Mouse (Mus musculus): ENCODE measurements around the gene Zbtb46. TPM values are rescaled to one million over a fixed set of nuclear protein-coding genes. Genes with fewer than 3 reads are reported as not detected.

Zbtb46 gene
- polyA plus RNA-seq, 1 experiment from 2014 or later = 7.6 TPM

DNA sequence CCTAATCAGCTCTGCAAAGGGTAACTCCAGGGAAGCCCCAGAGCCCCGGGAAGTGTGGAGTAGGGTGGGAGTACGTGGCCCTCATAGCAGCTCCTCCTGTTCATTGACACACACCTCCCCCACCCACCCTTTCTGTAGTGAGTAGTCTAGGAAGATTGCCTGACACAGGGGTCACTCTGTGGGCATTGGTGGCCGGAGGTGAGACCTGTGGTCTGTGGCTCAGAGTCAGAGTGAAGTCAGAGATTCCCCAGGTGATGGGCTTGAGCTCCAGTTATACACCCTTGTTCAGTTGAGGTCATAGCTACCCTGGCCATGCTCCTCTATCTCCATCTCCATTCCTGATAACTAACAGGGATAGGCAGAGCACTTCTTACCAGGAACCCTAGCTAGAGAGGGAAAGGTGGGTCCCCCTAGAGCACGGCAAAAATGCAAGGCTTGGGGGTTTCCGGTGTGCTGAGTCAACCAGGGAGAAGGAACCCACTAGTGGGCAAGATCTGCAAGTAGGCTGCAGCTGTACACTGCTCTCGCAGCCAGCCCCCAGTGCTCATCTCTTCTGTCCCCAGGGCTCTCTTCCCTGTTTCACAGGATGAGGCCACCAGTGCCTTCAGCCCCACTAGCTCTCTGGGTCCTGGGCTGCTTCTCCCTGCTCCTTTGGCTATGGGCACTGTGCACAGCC is 77.5 kb downstream of the Zbtb46 start:
- Histone ChIP-seq H3K27ac (ENCODE audit: low read depth, low read length) (no peak overlapping the region), H3K9ac (ENCODE audit: low read length) (no peak overlapping the region), H3K27me3 (replicated peaks; ENCODE audit: control insufficient read depth, insufficient read depth, low read length) (no peaks in the 10 kb centered on the region), H3K9me3 (replicated peaks; ENCODE audit: control insufficient read depth, low read length) (no peaks in the 10 kb centered on the region), H3K4me1 (ENCODE audit: control insufficient read depth, insufficient read depth, low read length) (no peaks in the 10 kb centered on the region), H3K36me3 (ENCODE audit: control insufficient read depth, insufficient read depth, low read length) (peaks cover 77% of the 10 kb centered on the region), H3K4me3 (ENCODE audit: low read depth, low read length) (no peak overlapping the region), H3K4me2 (ENCODE audit: low read length) (no peak overlapping the region)
- DNase-seq (ENCODE audit: low spot score) = no peak
- ATAC-seq = no peak
- WGBS = 90% methylated on average over 6 of the region's 6 CpGs

DNA sequence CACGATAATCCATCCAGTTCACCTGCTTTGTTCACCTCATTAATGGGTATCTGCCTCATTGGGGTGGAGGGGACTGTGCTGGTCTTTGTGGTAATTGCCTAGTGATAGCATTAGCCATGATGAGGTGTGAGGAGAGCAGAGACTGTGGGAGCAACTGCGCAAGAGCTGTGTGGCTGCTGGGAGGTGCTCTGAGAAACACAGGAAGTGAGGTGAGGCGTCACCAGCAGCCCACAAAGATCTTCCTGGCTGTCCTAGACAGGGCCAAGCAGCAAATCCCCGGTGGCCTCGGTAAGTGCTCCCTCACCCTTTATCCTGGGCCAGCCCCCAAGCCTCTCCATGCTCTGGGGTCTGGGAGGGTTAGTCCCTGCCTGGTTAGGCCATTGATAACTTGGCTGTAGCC is 78.1 kb downstream of the Zbtb46 start:
- H3K36me3 ChIP-seq (ENCODE audit: control insufficient read depth, insufficient read depth, low read length) = peaks cover 72% of the 10 kb centered on the region
- WGBS = 86% methylated on average over 5 of the region's 5 CpGs
- ATAC-seq = no peak

DNA sequence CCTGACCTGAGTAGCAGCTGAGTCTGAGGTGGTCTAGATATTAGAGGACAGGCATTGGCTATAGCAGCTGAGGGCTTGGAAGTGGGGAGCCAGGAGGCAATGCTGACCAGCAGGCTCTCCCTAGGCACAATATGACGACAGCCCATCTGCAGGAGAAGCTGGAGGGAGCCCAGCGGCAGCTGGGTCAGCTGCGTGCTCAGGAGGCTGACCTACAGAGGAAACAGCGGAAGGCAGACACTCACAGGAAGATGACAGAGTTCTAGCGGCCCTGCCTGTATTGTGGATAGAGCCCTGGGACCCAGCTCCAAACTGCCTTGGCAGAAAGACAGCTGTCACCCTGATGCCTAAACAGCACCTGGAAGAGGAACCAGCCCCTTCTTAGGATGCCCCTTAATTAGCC is 79.0 kb downstream of the Zbtb46 start:
- no peaks in the 10 kb centered on the region for H3K4me1 ChIP-seq (ENCODE audit: control insufficient read depth, insufficient read depth, low read length)
- H3K9ac ChIP-seq (ENCODE audit: low read length) = no peak overlapping the region
- H3K4me3 ChIP-seq (ENCODE audit: low read depth, low read length) = no peak overlapping the region
- H3K36me3 ChIP-seq (ENCODE audit: control insufficient read depth, insufficient read depth, low read length) = peaks cover 64% of the 10 kb centered on the region
- WGBS = 90% methylated on average over 5 of the region's 5 CpGs
- H3K4me2 ChIP-seq (ENCODE audit: low read length) = no peak overlapping the region
- no peak for DNase-seq (ENCODE audit: low spot score)
- no peak for ATAC-seq
- no peak overlapping the region for H3K27ac ChIP-seq (ENCODE audit: low read depth, low read length)
- no peaks in the 10 kb centered on the region for H3K9me3 ChIP-seq (replicated peaks; ENCODE audit: control insufficient read depth, low read length)
- H3K27me3 ChIP-seq (replicated peaks; ENCODE audit: control insufficient read depth, insufficient read depth, low read length) = no peaks in the 10 kb centered on the region

More for the DNA sequence above, 78.1 kb downstream of the Zbtb46 start:
- no peaks in the 10 kb centered on the region for H3K4me1 ChIP-seq (ENCODE audit: control insufficient read depth, insufficient read depth, low read length)
- DNase-seq (ENCODE audit: low spot score) = no peak
- no peak overlapping the region for H3K9ac ChIP-seq (ENCODE audit: low read length)
- H3K4me2 ChIP-seq (ENCODE audit: low read length) = no peak overlapping the region
- H3K4me3 ChIP-seq (ENCODE audit: low read depth, low read length) = no peak overlapping the region
- no peaks in the 10 kb centered on the region for H3K9me3 ChIP-seq (replicated peaks; ENCODE audit: control insufficient read depth, low read length)
- H3K27me3 ChIP-seq (replicated peaks; ENCODE audit: control insufficient read depth, insufficient read depth, low read length) = no peaks in the 10 kb centered on the region
- no peak overlapping the region for H3K27ac ChIP-seq (ENCODE audit: low read depth, low read length)

DNA sequence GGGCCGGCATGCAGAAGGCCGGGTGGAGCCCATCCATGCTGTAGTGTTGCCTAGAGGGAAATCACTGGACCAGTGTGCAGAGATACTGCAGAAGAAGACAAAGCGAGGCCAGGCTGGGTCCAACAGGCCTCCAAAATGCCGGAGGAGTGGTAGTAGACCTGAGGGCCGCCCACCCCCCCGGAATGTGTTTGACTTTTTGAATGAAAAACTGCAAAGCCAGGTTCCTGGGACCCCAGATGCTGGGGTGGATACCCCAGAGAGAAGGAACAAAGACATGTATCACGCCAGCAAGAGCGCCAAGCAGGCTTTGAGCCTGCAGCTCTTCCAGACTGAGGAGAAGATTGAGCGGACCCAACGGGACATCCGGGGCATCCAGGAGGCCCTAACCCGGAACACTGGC is 79.4 kb downstream of the Zbtb46 start, which contains the start of gene Lime1:
Gene Lime1, plus strand, starts transcription at position 301 of the 400 bp plus-strand sequence.
- no peak for ATAC-seq
- H3K27ac ChIP-seq (ENCODE audit: low read depth, low read length) = no peak within 1 kb of the TSS
- H3K4me2 ChIP-seq (ENCODE audit: low read length) = no peak within 1 kb of the TSS
- H3K36me3 ChIP-seq (ENCODE audit: control insufficient read depth, insufficient read depth, low read length) = peaks cover 59% of the 10 kb centered on the region
- H3K4me3 ChIP-seq (ENCODE audit: low read depth, low read length) = no peak within 1 kb of the TSS
- 93% methylated on average over 12 of the region's 12 CpGs for whole genome bisulfite sequencing
- no peak for DNase-seq (ENCODE audit: low spot score)
- H3K9ac ChIP-seq (ENCODE audit: low read length) = no peak within 1 kb of the TSS
- no peaks in the 10 kb centered on the region for H3K9me3 ChIP-seq (replicated peaks; ENCODE audit: control insufficient read depth, low read length)
- no peaks in the 10 kb centered on the region for H3K27me3 ChIP-seq (replicated peaks; ENCODE audit: control insufficient read depth, insufficient read depth, low read length)
- H3K4me1 ChIP-seq (ENCODE audit: control insufficient read depth, insufficient read depth, low read length) = no peaks in the 10 kb centered on the region

DNA sequence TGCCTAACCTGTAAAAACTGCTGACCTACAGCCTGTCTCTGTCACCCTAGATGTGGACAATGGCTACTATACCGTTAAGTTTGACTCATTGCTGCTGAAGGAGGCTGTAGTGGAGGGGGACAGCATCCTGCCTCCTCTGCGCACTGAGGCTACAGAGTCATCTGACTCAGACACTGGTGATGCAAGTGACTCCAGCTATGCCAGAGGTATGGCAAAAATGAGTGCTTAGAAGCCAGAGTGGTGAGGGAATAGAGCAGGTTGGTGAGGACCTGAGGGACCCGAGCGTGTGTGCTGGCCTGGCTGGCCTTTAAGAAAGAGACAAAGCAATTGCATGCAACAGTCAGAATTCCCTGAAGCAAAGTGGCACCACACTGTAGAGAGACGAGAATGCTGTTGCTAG is 80.5 kb downstream of the Zbtb46 start:
- Histone ChIP-seq H3K9me3 (replicated peaks; ENCODE audit: control insufficient read depth, low read length) (no peaks in the 10 kb centered on the region), H3K4me1 (ENCODE audit: control insufficient read depth, insufficient read depth, low read length) (no peaks in the 10 kb centered on the region), H3K4me3 (ENCODE audit: low read depth, low read length) (no peak overlapping the region), H3K4me2 (ENCODE audit: low read length) (no peak overlapping the region), H3K27me3 (replicated peaks; ENCODE audit: control insufficient read depth, insufficient read depth, low read length) (no peaks in the 10 kb centered on the region), H3K36me3 (ENCODE audit: control insufficient read depth, insufficient read depth, low read length) (peaks cover 55% of the 10 kb centered on the region), H3K9ac (ENCODE audit: low read length) (no peak overlapping the region), H3K27ac (ENCODE audit: low read depth, low read length) (no peak overlapping the region)
- no peak for ATAC-seq
- 91% methylated on average over 5 of the region's 5 CpGs for WGBS
- no peak for DNase-seq (ENCODE audit: low spot score)

DNA sequence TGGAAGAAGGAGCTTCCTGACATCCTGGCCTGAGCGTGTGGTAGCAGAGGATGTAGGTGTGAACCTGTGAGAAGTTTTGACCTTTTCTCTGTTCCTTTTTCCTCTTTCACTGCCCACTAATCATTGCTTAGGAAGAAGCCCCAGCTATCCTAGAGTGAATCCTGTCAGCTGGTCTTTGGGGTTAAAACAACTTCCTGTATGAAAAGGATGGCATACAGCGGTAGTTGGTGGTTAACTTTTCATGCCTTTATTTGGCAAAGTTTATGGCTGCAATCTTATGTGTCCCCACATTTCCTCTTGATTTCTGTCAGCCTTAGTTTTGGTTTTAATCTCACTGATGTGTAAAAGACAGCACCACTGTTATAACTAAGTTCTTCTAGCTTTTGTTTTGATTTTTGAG is 82.0 kb downstream of the Zbtb46 start:
- Histone ChIP-seq H3K36me3 (ENCODE audit: control insufficient read depth, insufficient read depth, low read length) (peaks cover 40% of the 10 kb centered on the region), H3K4me2 (ENCODE audit: low read length) (no peak overlapping the region), H3K27me3 (replicated peaks; ENCODE audit: control insufficient read depth, insufficient read depth, low read length) (no peaks in the 10 kb centered on the region), H3K9me3 (replicated peaks; ENCODE audit: control insufficient read depth, low read length) (no peaks in the 10 kb centered on the region), H3K27ac (ENCODE audit: low read depth, low read length) (no peak overlapping the region), H3K9ac (ENCODE audit: low read length) (no peak overlapping the region), H3K4me1 (ENCODE audit: control insufficient read depth, insufficient read depth, low read length) (no peaks in the 10 kb centered on the region), H3K4me3 (ENCODE audit: low read depth, low read length) (no peak overlapping the region)
- ATAC-seq (no peak), DNase-seq (ENCODE audit: low spot score) (no peak)
- 91% methylated on average over 2 of the region's 2 CpGs for WGBS

DNA sequence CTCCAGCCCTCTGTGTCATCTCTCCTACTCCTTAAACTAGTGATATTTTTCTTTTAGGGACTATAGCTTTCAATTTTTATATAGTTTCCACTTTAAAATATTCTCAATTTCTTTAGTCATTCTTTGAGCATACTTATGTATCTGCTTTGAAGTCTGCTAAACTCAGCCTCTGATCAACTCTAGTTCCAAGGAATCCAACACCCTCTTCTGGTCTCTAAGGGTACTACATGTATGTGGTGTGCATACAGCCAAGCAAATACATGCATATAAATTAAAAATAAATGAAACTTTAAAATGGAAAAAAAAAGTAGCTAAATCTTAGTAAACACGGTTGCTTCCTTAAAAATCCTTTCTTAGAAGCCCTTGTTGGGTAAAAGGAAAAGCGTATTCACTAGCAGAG is 83.4 kb downstream of the Zbtb46 start:
- DNase-seq (ENCODE audit: low spot score) (peak; percentile 48), ATAC-seq (no peak)
- Histone ChIP-seq H3K9ac (ENCODE audit: low read length) (no peak overlapping the region), H3K27me3 (replicated peaks; ENCODE audit: control insufficient read depth, insufficient read depth, low read length) (no peaks in the 10 kb centered on the region), H3K27ac (ENCODE audit: low read depth, low read length) (no peak overlapping the region), H3K4me1 (ENCODE audit: control insufficient read depth, insufficient read depth, low read length) (no peaks in the 10 kb centered on the region), H3K36me3 (ENCODE audit: control insufficient read depth, insufficient read depth, low read length) (peaks cover 34% of the 10 kb centered on the region), H3K4me3 (ENCODE audit: low read depth, low read length) (no peak overlapping the region), H3K4me2 (ENCODE audit: low read length) (no peak overlapping the region), H3K9me3 (replicated peaks; ENCODE audit: control insufficient read depth, low read length) (no peaks in the 10 kb centered on the region)
- WGBS = 95% methylated on average over 2 of the region's 2 CpGs

DNA sequence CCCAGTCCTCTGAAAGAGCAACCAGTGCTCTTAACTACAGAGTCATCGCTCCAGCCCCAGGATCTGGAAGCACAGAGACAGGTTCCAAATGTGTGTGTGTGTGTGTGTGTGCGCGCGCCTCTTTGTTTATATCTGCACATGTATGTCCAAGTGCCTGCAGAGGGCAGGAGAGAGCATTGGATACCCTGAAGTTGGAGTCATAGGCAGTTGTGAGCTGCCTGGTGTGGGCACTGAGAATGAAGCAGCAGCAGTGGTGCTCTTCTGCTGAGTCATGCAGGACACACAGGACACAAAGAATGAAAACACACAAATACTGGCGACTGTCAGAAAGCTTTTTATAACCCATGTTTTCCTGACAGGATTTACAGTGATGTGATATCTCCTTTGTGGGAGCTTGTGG is 89.2 kb downstream of the Zbtb46 start:
- Histone ChIP-seq H3K27me3 (replicated peaks; ENCODE audit: control insufficient read depth, insufficient read depth, low read length) (no peaks in the 10 kb centered on the region), H3K4me3 (ENCODE audit: low read depth, low read length) (no peak overlapping the region), H3K36me3 (ENCODE audit: control insufficient read depth, insufficient read depth, low read length) (peaks cover 22% of the 10 kb centered on the region), H3K4me2 (ENCODE audit: low read length) (no peak overlapping the region), H3K27ac (ENCODE audit: low read depth, low read length) (no peak overlapping the region), H3K4me1 (ENCODE audit: control insufficient read depth, insufficient read depth, low read length) (peaks cover 14% of the 10 kb centered on the region), H3K9me3 (replicated peaks; ENCODE audit: control insufficient read depth, low read length) (no peaks in the 10 kb centered on the region), H3K9ac (ENCODE audit: low read length) (no peak overlapping the region)
- WGBS = 96% methylated on average over 5 of the region's 5 CpGs
- ATAC-seq (no peak), DNase-seq (ENCODE audit: low spot score) (no peak)

DNA sequence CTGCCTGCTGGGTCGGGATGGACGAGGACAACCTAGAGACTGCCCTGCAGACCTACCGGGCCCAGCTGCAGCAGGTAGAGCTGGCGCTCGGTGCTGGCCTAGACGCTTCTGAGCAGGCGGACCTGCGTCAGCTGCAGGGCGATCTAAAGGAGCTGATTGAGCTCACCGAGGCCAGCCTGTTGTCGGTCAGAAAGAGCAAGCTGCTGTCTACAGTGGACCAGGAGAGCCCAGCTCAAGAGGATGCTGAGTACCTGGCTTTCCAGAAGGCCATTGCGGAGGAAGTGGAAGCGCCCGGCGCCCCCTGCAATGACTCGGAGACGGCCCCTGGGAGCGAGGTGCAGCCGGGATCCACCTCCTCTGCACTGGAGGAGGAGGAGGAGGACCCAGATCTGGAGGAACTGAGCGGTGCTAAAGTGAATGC is 93.6 kb downstream of the Zbtb46 start:
- peak overlapping the region; percentile 93 for H3K9ac ChIP-seq (ENCODE audit: low read length)
- H3K4me3 ChIP-seq (ENCODE audit: low read depth, low read length) = peak overlapping the region; percentile 91
- WGBS = under 1% methylated on average over 20 of the region's 20 CpGs
- H3K36me3 ChIP-seq (ENCODE audit: control insufficient read depth, insufficient read depth, low read length) = peaks cover 39% of the 10 kb centered on the region
- no peaks in the 10 kb centered on the region for H3K9me3 ChIP-seq (replicated peaks; ENCODE audit: control insufficient read depth, low read length)
- H3K27me3 ChIP-seq (replicated peaks; ENCODE audit: control insufficient read depth, insufficient read depth, low read length) = no peaks in the 10 kb centered on the region
- H3K27ac ChIP-seq (ENCODE audit: low read depth, low read length) = peak overlapping the region; percentile 88
- H3K4me1 ChIP-seq (ENCODE audit: control insufficient read depth, insufficient read depth, low read length) = peaks cover 21% of the 10 kb centered on the region
- H3K4me2 ChIP-seq (ENCODE audit: low read length) = peak overlapping the region; percentile 95
- ATAC-seq (peak; percentile 65), DNase-seq (ENCODE audit: low spot score) (peak; percentile 10)
